Mouse (Mus musculus): ENCODE results near the gene Als2cr12. TPM values are rescaled to one million over a fixed set of nuclear protein-coding genes. Genes with fewer than 3 reads are reported as not detected.
"Not testable (repeated sequence)": the region's sequence is repeated elsewhere in the genome, so short reads cannot be mapped to it uniquely, and the experiment has no call there.

Als2cr12 gene
- polyA plus RNA-seq, 1 experiment from 2014 or later: not detected

GRCm38 (mm10) chr1:58652480-58653403 is 43.0 kb downstream of the Als2cr12 start:
- Histone ChIP-seq H3K9ac (peak overlapping the region; percentile 76), H3K9me3 (ENCODE audit: low read depth, low read length) (no peaks in the 10 kb centered on the region), H3K27ac (ENCODE audit: low read depth) (0 out of 2 replicates have a peak overlapping the region, but pooled peaks have one; percentile 8), H3K4me3 (ENCODE audit: low read depth, low read length) (peak overlapping the region; percentile 56), H3K36me3 (ENCODE audit: insufficient read depth) (no peaks in the 10 kb centered on the region), H3K4me2 (peak overlapping the region; percentile 69), H3K27me3 (ENCODE audit: insufficient read depth, low read length) (no peaks in the 10 kb centered on the region), H3K4me1 (ENCODE audit: insufficient read depth) (no peaks in the 10 kb centered on the region)
- ATAC-seq (ENCODE audit: insufficient read depth) (peak; percentile 86), DNase-seq (peak; percentile 72)
- 3% methylated on average over 37 of the region's 37 CpGs for WGBS
- no peak for TF ChIP-seq CTCF (IDR thresholded peaks at IDR 0.05; ENCODE audit: low read depth)

- not testable (repeated sequence) for H3K36me3 ChIP-seq (ENCODE audit: insufficient read depth); H3K9me3 ChIP-seq (ENCODE audit: low read depth, low read length); H3K4me1 ChIP-seq (ENCODE audit: insufficient read depth); H3K27ac ChIP-seq (ENCODE audit: low read depth); ATAC-seq (ENCODE audit: insufficient read depth); H3K27me3 ChIP-seq (ENCODE audit: insufficient read depth, low read length)
- Histone ChIP-seq H3K4me2 (peak overlapping the region; percentile 69), H3K4me3 (ENCODE audit: low read depth, low read length) (peak overlapping the region; percentile 56), H3K9ac (peak overlapping the region; percentile 76)
- peak; percentile 9 for DNase-seq
- 76% methylated on average over 17 of the region's 17 CpGs for WGBS
Measured at GRCm38 (mm10) chr1:58651571-58652456, 44.0 kb downstream of the Als2cr12 start.

DNA sequence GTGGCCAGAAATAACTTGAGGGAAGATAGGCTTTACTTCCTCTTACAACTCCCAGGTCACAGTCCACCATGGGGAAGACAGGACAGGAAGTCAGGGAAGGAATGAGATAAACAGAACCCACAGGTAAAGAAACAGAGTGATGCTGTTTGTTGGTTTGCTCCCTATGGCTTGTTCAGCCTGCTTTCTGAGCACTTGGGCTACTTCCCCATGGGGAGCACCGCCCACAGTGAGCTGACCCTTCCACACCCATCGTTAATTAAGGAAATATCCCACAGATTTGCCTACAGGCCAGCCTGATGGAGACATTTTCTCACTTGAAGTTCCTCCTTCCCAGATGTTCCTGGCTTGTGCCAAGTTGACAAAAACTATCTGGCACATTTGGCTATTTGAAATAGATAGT is 66.9 kb downstream of the Als2cr12 start:
- not testable (repeated sequence) for H3K9ac ChIP-seq; H3K27ac ChIP-seq (ENCODE audit: low read depth); H3K4me3 ChIP-seq (ENCODE audit: low read depth, low read length); H3K36me3 ChIP-seq (ENCODE audit: insufficient read depth); H3K9me3 ChIP-seq (ENCODE audit: low read depth, low read length); H3K4me1 ChIP-seq (ENCODE audit: insufficient read depth); ATAC-seq (ENCODE audit: insufficient read depth); H3K27me3 ChIP-seq (ENCODE audit: insufficient read depth, low read length); H3K4me2 ChIP-seq; DNase-seq
- 67% methylated on average over 1 of the region's 2 CpGs for WGBS

GRCm38 (mm10) chr1:58621996-58622748 is 73.6 kb downstream of the Als2cr12 start:
- DNase-seq: peak; percentile 23
- Histone ChIP-seq H3K4me1 (ENCODE audit: insufficient read depth) (no peaks in the 10 kb centered on the region), H3K9ac (no peak overlapping the region), H3K27me3 (ENCODE audit: insufficient read depth, low read length) (no peaks in the 10 kb centered on the region), H3K4me2 (no peak overlapping the region), H3K27ac (ENCODE audit: low read depth) (no peak overlapping the region), H3K9me3 (ENCODE audit: low read depth, low read length) (no peaks in the 10 kb centered on the region), H3K36me3 (ENCODE audit: insufficient read depth) (no peaks in the 10 kb centered on the region), H3K4me3 (ENCODE audit: low read depth, low read length) (no peak overlapping the region)
- no peak for TF ChIP-seq CTCF (IDR thresholded peaks at IDR 0.05; ENCODE audit: low read depth)
- 51% methylated on average over 7 of the region's 7 CpGs for WGBS
- ATAC-seq (ENCODE audit: insufficient read depth): no peak

DNA sequence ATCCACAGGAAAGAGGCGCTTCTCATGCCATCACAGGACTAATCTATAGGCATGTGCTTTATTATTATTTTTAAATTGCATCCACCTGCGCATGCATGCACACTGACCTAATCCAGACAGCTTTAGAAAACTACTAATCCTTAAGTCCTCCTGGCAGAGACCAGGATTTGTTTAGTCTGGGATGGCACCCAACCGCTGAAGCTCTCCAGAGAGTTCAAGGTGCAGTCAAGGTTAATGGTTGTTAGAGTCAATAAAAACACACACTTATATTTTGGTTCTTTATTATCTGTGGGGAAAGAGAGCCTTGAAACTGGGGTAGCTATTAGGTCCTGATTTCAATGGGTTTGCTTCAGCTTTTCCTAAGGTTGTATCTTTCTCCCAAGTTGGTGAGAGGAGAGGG is 74.5 kb downstream of the Als2cr12 start:
- no peaks in the 10 kb centered on the region for H3K27me3 ChIP-seq (ENCODE audit: insufficient read depth, low read length)
- no peak overlapping the region for H3K4me2 ChIP-seq
- no peaks in the 10 kb centered on the region for H3K36me3 ChIP-seq (ENCODE audit: insufficient read depth)
- 74% methylated on average over 3 of the region's 3 CpGs for WGBS
- no peak overlapping the region for H3K9ac ChIP-seq
- no peaks in the 10 kb centered on the region for H3K4me1 ChIP-seq (ENCODE audit: insufficient read depth)
- DNase-seq (no peak), ATAC-seq (ENCODE audit: insufficient read depth) (no peak)
- H3K4me3 ChIP-seq (ENCODE audit: low read depth, low read length): no peak overlapping the region
- no peak overlapping the region for H3K27ac ChIP-seq (ENCODE audit: low read depth)
- TF ChIP-seq CTCF (IDR thresholded peaks at IDR 0.05; ENCODE audit: low read depth): no peak
- H3K9me3 ChIP-seq (ENCODE audit: low read depth, low read length): no peaks in the 10 kb centered on the region

- 89% methylated on average over 2 of the region's 2 CpGs for WGBS
- H3K36me3 ChIP-seq (ENCODE audit: insufficient read depth): no peaks in the 10 kb centered on the region
- H3K27me3 ChIP-seq (ENCODE audit: insufficient read depth, low read length): no peaks in the 10 kb centered on the region
- TF ChIP-seq CTCF (IDR thresholded peaks at IDR 0.05; ENCODE audit: low read depth): no peak
- no peak for DNase-seq
- no peaks in the 10 kb centered on the region for H3K4me1 ChIP-seq (ENCODE audit: insufficient read depth)
- no peak for ATAC-seq (ENCODE audit: insufficient read depth)
- no peak overlapping the region for H3K27ac ChIP-seq (ENCODE audit: low read depth)
- H3K4me2 ChIP-seq: no peak overlapping the region
- no peaks in the 10 kb centered on the region for H3K9me3 ChIP-seq (ENCODE audit: low read depth, low read length)
- H3K9ac ChIP-seq: no peak overlapping the region
- H3K4me3 ChIP-seq (ENCODE audit: low read depth, low read length): no peak overlapping the region
Measured at GRCm38 (mm10) chr1:58618766-58619165, 77.0 kb downstream of the Als2cr12 start.
